Mouse (Mus musculus): Measurements from ENCODE around the gene Pdgfb.

Gene Pdgfb

GRCm38 (mm10) chr15:79952504-79953231 lies 62.1 kb downstream of the Pdgfb start:
- no peak for DNase-seq

GRCm38 (mm10) chr15:79951730-79952503 lies 62.9 kb downstream of the Pdgfb start:
- no peak for DNase-seq

- no peak for DNase-seq
Observed at GRCm38 (mm10) chr15:79951226-79951625, 63.6 kb downstream of the Pdgfb start.

GRCm38 (mm10) chr15:79950250-79951025 lies 64.3 kb downstream of the Pdgfb start:
- peak; percentile 89 for DNase-seq

GRCm38 (mm10) chr15:79947681-79948080 lies 67.1 kb downstream of the Pdgfb start:
- DNase-seq = no peak

- peak; percentile 64 for DNase-seq
Observed at GRCm38 (mm10) chr15:79946790-79947189, 68.0 kb downstream of the Pdgfb start.

- peak; percentile 89 for DNase-seq
Observed at GRCm38 (mm10) chr15:79946022-79946421, 68.8 kb downstream of the Pdgfb start.
